Mouse (Mus musculus): Measurements from ENCODE around the gene Bdp1.

Bdp1 gene

DNA sequence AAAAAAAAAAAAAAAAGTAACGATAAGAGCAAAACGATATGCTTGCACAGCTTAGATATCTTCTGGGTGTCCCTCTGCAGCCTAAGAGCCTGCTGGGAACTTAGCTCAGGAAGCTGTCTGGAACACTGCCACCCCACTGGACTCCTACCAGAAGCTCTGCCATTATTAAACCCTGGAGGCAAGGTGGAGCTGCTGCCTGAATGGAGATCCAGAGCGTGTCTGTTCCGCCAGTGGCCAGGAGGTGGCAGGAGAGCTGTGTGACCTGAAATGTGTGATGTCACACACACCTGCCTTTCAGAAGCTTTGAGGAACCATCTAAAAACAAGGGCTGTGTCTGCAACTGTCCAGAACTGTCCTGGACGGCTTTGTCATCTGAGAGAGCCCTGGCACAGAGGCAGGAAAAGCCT, 102.1 kb downstream of the Bdp1 start:
- DNase-seq (ENCODE audit: extremely low spot score, low spot score) = peak; percentile 64

DNA sequence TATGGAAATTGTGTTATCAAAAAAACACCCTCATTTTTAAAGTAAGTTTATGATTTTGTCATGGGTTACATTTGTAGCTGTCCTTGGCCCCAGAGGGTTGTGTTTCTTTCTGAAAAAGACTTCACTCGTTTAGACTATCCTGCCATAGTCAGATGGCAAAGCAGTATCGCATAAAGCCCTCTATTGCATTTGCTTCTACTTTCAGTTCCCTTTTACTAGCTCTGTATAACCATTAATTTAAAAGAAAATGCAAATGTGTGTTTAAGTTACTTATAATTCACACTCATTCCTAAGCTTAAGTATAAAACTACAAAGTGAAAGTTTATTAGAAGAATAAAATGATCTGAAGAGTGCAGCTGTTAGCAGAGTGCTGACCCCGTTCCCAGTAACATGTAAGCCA, 104.8 kb downstream of the Bdp1 start:
- DNase-seq (ENCODE audit: extremely low spot score, low spot score) = no peak

DNA sequence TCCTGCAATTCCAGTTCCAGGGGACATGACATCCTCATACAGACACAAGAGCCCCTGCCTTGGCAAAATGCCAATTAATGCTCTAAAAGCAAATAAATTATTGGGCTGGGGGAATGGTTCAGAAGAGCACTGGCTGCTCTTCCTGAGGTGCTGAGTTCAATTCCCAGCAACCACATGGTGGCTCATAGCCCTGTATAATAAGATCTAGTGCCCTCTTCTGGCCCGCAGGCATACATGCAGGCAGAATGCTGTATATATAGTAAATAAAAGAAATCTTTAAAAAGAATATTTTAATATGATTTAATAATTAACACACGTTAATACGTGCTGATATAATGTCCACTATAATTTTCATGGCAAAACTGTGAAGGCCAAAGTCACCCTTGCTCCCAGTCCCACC, 105.8 kb downstream of the Bdp1 start:
- DNase-seq (ENCODE audit: extremely low spot score, low spot score) = no peak

DNA sequence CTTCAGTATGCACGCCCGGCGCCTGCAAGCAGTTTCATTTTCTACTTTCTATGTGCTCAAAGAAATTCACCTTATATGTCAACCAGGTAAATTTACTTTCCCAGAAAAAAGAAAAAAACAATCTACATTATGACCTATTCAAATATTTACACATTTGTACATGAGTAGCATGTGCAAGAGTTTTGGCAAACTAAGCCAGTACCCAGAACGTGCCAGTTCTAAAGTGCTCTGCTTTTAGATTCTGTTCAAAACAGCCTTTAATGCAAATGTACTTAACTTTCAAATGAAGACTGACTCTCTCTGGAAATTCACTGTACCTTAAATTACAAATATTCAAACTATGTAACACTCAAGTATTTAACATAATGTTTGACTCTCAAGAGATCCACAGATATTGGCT, 114.3 kb downstream of the Bdp1 start:
- no peak for DNase-seq (ENCODE audit: extremely low spot score, low spot score)

DNA sequence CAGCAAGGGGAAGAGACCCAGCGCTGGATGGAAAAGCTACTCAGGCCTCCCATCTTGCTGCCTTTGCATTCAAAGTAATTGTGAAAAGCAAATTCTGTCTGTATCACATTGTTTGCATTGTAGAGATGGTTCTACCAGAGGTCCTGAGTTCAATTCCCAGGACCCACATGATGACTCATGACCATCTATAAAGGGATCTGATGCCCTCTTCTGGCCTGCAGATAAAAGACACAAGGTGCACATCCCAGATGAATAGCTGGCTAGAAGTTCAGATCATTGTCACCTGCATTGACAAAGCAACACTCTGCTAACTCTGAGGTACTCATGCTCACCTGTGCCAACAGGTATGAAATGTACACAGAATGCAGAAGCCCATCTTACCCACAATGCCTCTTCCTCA, 120.5 kb downstream of the Bdp1 start:
- DNase-seq (ENCODE audit: extremely low spot score, low spot score) = no peak

DNA sequence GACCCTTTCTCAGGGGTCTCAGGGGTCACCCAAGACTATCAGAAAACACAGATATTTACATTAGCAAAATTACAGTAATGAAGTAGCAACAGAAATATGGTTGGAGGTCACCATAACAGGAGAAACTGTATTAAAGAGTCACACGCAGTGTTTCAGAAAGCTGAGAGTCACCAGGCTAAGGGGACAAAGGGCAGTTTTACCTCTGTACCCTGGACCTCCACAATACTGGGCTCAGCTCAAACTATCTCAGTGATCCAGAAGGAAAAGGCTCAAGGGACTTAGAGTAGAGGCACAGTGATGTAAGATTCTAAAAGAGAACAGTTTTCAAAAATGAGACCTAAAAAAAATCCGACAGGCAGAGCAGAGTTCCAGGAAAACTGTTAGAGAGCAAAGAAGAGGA, 124.5 kb downstream of the Bdp1 start:
- no peak for DNase-seq (ENCODE audit: extremely low spot score, low spot score)

DNA sequence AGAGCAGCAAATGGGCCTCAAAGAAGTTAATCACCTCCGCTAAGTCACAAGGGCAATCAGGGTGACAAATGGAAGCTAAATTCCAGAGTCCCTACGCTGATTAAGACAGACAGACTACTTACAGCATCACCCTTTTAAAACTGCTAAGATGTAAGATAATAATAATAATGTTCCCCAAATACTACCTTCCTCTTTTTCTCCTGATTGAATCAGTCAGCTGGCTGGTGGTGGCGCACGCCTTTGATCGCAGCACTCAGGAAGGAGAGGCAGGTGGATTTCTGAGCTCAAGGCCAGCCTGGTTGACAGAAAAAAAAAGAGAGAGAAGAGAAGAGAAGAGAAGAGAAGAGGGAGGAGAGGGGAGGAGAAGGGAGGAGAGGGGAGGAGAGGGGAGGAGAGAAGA, 133.8 kb downstream of the Bdp1 start:
- no peak for DNase-seq (ENCODE audit: extremely low spot score, low spot score)

Data from neural tube, embryonic 10.5 days (tissue).